Mouse (Mus musculus): ENCODE results near the gene Uggt1.

GRCm38 (mm10) chr1:36148809-36149208, 95.7 kb downstream of the Uggt1 start:
- TF ChIP-seq CTCF (IDR thresholded peaks at IDR 0.05; ENCODE audit: low read depth) (no peak), EP300 (IDR thresholded peaks at IDR 0.05; ENCODE audit: low read depth) (no peak)

Data from heart, postnatal 0 days (tissue).